Mouse (Mus musculus) spleen, postnatal 10 days (tissue): Measurements from ENCODE around the gene Ipo13.
A peak's percentile ranks its signal among the peaks of the same experiment; 100 is the strongest.

Experiments
- DNase-seq, 2 experiments: peaks; one replicate each; pipeline ENCODE4 v3.0.0; 2021 to 2022; ENCODE audit warnings: low spot score in 2 of 2

The Ipo13 gene

GRCm38 (mm10) chr4:117914591-117915442 lies at the start of gene Ipo13:
Gene Ipo13, minus strand, starts transcription at chr4:117914999.
- DNase-seq = peak; percentile 95 to 100

GRCm38 (mm10) chr4:117957492-117957891 lies 42.7 kb upstream of the Ipo13 start:
- DNase-seq = no peak

- no peak for DNase-seq
Measured at GRCm38 (mm10) chr4:117947493-117947892, 32.7 kb upstream of the Ipo13 start.

GRCm38 (mm10) chr4:117946639-117947305 lies 32.0 kb upstream of the Ipo13 start:
- DNase-seq = no peak

- no peak for DNase-seq
Measured at GRCm38 (mm10) chr4:117943317-117943716, 28.5 kb upstream of the Ipo13 start.

- no peak for DNase-seq
Measured at GRCm38 (mm10) chr4:117936964-117937363, 22.2 kb upstream of the Ipo13 start.

- no peak for DNase-seq
Measured at GRCm38 (mm10) chr4:117934081-117934480, 19.3 kb upstream of the Ipo13 start.

- no peak for DNase-seq
Measured at GRCm38 (mm10) chr4:117933248-117933647, 18.4 kb upstream of the Ipo13 start.

GRCm38 (mm10) chr4:117929391-117929881 lies 14.6 kb upstream of the Ipo13 start, which contains the start of gene Artn:
Gene Artn, minus strand, starts transcription at chr4:117929763.
- peak; percentile 48 to 54 for DNase-seq

- peak; percentile 79 to 84 for DNase-seq
Measured at GRCm38 (mm10) chr4:117928699-117929241, 14.0 kb upstream of the Ipo13 start.

- peak; percentile 52 to 62 for DNase-seq
Measured at GRCm38 (mm10) chr4:117928234-117928633, 13.4 kb upstream of the Ipo13 start.

GRCm38 (mm10) chr4:117926545-117927482 lies 12.0 kb upstream of the Ipo13 start:
- peak; percentile 39 to 55 for DNase-seq

GRCm38 (mm10) chr4:117924916-117925315 lies 10.1 kb upstream of the Ipo13 start:
- DNase-seq = no peak

- DNase-seq = no peak
Measured at GRCm38 (mm10) chr4:117923450-117923849, 8.7 kb upstream of the Ipo13 start.

GRCm38 (mm10) chr4:117921358-117921757 lies 6.6 kb upstream of the Ipo13 start:
- DNase-seq = no peak

GRCm38 (mm10) chr4:117918762-117919161 lies 4.0 kb upstream of the Ipo13 start:
- DNase-seq = no peak

- DNase-seq = no peak
Measured at GRCm38 (mm10) chr4:117918261-117918660, 3.5 kb upstream of the Ipo13 start.

- DNase-seq = no peak
Measured at GRCm38 (mm10) chr4:117917847-117918246, 3.0 kb upstream of the Ipo13 start.

GRCm38 (mm10) chr4:117917402-117917801 lies 2.6 kb upstream of the Ipo13 start:
- no peak for DNase-seq

- no peak for DNase-seq
Measured at GRCm38 (mm10) chr4:117916386-117916785, 1.6 kb upstream of the Ipo13 start.

- DNase-seq = peak in 1 of 2 experiments; percentile 30
Measured at GRCm38 (mm10) chr4:117915489-117916105, 798 bp upstream of the Ipo13 start.
